Mouse (Mus musculus) telencephalon, adult 2 months (tissue): Measurements from ENCODE around the gene Kcnh1.

Source experiments
- DNase-seq: peaks from one replicate; pipeline ENCODE4 v3.0.0-alpha.2; 2011; ENCODE audit warnings: low read depth, low spot score

The Kcnh1 gene

GRCm38 (mm10) chr1:192402911-192403704 lies 212.5 kb downstream of the Kcnh1 start:
- DNase-seq = no peak

GRCm38 (mm10) chr1:192405136-192405535 lies 214.6 kb downstream of the Kcnh1 start:
- DNase-seq = no peak

DNA sequence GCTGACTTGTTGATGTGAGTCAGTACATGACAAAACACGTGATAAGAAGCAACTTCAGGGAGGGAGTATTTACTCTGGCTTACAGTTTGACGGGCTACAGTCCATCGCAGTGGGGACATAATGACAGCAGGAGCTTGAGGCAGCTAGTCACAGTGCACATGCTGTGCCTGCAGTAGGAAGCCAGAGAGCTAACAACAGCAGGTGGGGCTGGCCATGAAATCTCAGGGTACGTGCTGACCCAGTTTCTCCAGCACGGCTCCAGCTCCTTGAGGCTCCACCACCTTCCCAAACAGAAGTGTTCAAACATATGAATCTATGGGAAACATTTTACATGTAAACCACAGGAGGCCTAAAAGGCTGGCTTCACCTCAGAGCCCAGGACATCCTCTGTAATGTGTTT lies 216.0 kb downstream of the Kcnh1 start:
- DNase-seq = no peak

DNA sequence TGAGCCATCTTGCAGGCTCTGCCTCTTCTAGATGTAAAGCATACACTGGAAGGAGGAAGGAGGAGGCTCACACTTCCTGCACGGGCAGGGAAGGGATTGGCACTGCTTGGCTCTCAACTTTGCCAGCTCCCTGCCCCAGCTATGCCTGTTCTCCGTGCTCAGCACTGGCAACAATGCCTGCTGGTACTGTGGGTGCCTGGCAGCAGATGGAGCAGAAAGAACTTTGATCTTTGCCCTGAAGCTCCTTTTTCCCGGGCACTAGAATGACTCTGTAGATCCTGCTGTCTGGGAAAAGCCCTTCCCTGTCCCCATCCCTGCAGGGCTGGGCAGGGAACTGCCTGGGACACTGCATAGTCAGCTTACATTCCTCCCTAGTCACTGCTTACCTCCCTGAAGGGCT lies 225.2 kb downstream of the Kcnh1 start:
- DNase-seq = no peak

DNA sequence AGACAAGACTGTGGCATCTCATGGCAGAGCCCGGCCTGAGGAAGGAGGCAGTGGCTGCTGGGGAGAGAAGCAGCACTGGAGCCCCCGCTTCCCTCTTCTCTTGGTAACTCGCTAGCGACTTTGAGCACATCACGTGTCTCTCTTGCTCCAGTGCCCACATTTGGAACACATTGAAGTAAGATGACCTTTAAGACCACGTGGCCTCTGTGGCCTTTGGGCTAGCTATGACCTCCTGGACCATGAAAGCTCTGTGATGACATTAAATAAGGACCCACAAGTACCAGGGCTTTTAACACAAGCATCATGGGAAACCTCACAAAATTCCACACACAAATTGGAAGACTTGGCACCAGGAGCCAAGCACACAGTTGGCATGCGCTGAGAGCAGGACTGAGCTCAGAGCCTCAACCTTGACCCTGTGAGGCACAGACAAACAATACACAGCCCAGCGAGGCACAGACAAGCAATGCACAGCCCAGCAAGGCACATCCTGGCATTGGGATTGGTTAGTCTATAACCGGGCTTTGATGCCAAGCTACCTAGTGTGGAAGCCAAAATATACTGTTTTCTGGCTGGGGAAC lies 225.8 kb downstream of the Kcnh1 start:
- no peak for DNase-seq

- no peak for DNase-seq
These were observed 228.6 kb downstream of the Kcnh1 start for GRCm38 (mm10) chr1:192419176-192419575.

DNA sequence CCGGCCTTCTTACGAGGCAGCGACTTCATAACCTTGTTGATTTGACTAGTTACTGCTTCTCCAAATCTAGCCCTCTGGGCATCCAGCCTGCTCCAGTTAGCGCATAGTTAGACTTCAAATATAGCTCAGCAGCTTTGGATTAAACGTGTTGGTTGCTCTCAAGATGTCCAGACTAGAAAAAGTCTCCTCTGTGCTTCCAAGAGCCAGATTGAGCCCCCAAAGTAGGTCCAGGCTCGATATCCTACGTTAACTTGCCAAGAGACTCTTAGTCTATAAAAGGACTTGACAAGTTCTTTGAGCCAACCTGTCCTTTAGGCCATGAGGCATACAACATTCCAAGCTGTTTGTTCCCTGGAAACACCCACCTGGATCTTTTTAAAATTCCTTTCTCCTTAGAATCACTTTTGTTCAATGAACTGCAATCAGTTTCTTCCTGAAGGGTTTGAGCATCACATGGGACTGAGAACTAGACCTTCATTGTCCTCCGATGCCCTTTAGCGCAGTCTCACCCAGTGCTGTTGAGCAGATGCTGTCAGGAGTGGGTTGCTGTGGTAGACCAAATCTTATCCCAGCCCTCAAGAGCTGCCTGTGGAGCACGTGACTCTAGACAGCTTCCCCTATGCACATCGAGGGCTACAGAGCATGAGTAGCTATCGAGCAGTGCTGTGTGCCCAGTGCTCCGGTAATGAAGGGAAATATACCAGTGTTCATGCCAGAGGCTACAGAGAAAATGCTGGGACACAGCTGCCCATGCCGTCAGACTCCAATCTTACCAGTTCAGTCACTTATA lies 231.0 kb downstream of the Kcnh1 start:
- peak; percentile 76 for DNase-seq

- no peak for DNase-seq
These were observed 240.8 kb downstream of the Kcnh1 start for GRCm38 (mm10) chr1:192431423-192431822.

DNA sequence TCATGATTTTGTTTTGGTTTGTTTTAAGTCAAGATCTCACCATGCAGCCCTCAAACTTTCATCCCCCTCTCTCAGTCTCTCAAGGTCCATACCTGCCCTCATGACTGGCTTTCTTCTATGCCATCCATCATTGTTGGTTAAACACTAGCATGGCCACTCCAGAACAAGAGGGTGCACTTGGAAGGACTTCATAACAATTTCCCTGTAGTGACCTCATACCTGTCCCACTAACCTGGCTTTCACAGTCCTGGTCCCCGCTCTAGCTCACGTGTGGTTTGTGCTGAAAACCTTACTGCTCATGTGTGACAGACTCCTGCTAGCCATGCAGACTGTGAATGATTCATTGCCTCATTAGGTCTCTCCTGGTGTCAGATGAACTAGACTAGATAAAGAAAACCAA lies 244.9 kb downstream of the Kcnh1 start:
- DNase-seq = no peak

DNA sequence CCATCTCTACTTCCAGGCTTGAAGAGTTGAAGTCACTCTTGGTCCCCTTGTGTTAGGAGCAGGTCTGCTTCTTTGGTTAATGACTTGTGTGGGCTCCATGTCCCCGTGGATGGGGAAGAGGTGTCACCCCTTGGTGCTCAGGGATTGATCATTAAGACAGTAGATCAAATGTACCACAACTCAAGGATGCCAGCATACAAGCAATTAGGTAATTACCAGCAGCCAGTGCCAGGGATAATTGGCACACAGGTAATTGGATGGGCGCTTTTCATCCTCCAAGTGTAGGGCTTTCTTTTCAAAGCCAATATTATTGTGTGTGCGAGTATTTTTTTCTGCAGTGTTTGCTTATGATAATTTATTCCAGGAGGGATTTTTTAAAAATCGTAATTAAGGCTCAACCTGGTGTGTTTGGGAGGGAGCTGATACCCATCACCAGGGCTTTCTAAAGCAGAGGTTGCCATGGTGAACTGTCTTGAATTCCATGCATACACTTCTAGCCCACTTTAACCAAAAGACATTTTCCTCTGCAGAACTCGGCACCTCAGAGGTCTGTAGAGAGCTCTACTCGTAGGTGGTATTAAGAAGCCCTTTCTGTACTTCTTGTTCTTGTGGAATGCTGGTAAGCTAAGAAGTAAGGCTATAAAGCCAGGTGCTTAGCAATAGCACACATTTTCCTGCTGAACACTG lies 248.7 kb downstream of the Kcnh1 start:
- no peak for DNase-seq

DNA sequence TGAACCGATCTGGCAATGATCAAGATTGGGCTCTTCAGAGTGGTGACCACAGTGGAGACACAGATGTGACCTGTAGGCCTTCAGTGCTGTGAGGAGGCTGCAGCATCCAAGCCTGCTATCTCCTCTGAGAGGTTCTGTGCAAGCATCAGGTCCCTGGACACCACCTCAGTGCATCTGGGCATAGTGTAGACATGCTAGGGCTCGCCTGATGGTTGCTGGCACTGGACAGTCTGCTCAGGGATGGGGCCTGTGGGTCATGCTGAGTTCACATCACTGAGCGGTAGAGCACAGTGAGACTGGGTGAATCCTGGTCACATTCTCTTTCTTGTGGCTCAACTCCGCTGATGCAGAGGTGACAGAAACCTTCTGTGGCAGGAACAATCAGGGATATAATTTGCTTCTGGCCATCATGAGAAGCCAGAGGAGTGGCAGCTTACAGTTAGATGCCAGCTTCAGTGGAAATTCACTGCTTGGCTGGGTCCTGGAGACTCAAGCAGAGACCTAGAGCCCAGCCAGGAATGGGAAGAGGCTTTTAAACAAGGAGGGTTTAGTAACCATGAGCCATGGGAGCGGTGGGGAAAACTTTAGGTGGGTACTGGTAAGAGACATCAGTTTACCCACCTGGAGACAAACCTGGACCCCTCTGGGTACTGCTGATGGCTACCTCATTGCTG lies 252.3 kb downstream of the Kcnh1 start:
- DNase-seq = no peak

- no peak for DNase-seq
These were observed 253.6 kb downstream of the Kcnh1 start for GRCm38 (mm10) chr1:192443998-192444657.

DNA sequence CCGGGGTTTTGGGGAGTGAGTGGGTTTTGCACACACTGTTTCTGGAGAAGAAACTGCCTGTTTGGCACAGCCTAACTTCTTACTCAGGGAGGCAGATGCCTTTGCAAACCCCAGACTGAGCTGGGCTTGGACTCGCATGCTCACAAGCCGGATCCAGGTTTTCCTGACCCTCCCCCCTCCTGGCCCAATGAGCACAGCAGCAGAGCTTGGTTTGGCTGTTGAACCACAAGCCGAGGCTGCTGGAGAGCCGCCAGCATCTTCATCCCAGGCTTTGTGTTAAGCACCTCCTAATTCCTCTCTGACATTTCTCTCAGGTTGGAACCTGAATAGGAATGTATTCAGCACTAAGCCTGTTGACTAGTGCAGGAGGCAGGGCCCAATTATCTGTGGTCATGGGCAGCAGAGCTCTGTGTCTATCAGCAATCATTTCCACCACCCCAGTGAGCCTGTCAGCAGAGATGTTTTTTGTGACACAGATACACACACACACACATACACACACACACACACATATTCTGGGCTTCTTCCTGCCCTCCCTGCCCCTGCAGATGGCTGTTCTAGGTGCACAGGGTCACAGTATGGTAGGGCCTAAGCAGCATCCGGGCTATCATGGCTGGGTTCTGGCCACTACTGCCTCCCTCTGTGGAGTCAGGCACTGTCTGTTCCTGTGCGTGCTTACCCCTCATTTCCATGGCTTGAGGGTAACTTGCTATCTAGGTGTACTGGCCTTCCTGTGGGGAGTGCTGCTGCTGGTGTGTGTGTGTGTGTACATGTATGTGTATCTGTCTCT lies 254.3 kb downstream of the Kcnh1 start:
- peak; percentile 85 for DNase-seq

DNA sequence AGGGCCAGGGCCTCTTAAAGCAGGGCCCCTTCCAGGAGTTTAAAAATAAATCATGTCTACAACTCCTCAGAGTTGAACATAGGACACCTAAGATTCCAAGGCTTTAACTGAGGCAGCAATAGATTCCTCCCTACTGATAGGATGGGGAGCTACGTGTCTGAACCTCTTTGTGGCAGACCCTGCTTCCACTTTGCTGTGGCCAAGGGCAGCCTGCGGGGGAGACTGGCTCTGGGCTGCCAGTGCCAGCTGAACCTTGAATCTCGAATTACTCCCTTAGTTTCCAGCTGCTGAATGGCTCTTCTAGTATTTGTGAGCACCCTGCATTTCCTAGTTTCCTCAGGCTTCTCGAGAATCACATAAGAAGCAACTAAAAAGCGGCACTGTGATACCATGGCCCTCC lies 255.6 kb downstream of the Kcnh1 start:
- no peak for DNase-seq

DNA sequence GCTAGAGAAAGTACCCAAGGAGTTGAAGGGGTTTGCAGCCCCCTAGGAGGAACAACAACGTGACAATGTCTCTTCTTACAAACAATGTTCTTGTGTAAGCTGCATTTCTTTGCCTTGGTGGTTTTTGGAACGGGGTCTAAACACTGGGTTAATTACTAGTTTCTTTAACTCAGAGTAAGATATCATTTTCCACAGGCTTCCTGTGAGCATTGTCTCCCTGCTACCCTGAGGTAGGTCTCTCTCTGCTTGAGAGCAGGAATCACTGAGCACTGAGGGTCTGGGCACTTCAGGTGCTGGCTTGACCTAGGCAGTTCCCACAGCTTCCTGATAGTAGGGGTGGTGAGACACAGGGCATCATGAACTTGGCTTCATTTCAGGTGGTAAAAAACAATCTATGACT lies 257.1 kb downstream of the Kcnh1 start:
- DNase-seq = no peak

DNA sequence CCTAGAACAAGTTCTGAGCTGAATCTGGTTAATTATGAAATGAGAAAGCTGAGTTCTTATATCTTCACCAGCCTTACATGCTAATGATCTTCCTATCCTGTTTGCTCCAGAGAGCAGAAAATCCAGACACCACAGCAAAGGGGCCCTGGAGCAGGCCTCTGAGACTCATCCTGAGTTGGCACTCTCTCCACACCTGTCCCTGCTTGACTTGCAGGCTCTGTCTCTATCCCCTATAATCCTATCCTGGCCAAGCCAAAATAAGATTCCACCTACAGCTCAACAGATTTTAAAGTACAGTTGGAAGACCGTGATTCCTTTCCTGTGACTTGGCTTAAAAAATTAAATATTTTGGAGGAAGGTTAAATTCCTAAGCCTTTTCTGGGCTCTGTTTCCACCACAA lies 257.9 kb downstream of the Kcnh1 start:
- DNase-seq = no peak

DNA sequence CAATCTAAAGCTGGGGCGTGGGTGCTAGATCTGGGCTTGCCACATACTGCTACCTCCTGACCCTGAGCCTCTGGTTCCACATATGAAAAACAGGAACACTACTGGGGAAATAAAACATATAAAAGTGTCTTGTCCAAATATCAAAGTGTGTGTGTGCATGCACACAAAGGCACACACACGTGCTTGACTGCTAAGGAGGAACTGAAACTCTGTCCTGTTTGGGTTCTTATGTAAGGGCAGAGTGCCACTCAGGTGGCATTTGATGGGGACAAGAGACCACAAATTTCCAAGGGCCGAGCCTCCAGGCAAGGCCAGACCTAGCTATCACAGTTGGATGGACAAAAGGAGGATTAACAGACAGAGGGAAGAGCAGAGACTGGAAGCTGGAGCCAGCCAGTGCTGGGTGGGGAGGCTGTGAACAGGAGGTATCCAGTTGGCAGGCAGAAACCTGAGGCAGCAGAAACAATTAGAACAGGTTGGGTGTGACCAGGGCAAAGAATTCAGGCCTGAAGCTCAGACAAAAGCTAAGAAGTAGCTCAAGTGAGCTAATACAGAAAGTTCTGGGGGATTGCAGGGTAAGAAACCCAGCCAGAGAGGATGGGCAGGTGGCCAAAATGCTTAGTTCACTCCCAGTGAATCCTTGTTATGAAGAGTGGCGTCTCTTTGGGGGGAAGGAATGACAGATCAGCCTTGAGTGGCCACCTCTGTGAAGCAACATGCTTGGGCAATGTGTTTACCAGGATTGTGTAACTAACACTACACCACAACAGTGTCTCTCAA lies 259.2 kb downstream of the Kcnh1 start:
- no peak for DNase-seq

DNA sequence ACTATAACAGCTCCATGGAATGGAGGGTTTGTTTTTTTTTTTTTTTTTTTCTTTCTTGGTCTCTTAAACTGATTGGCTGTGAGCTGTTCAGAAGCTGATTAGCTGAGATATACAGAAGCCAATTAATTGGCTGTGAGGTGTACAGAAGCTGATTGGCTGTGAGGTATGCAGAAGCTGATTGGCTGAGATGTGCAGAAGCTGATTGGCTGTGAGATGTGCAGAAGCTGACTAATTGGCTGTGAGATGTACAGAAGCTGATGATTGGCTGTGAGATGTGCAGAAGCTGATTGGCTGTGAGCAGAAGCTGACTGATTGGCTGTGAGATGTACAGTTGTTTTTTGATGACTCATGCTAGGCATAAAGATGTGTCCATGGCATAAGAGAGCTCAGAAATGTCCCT lies 259.9 kb downstream of the Kcnh1 start:
- DNase-seq = no peak

- no peak for DNase-seq
These were observed 261.1 kb downstream of the Kcnh1 start for GRCm38 (mm10) chr1:192451722-192452121.
